In the genomic region with DNA sequence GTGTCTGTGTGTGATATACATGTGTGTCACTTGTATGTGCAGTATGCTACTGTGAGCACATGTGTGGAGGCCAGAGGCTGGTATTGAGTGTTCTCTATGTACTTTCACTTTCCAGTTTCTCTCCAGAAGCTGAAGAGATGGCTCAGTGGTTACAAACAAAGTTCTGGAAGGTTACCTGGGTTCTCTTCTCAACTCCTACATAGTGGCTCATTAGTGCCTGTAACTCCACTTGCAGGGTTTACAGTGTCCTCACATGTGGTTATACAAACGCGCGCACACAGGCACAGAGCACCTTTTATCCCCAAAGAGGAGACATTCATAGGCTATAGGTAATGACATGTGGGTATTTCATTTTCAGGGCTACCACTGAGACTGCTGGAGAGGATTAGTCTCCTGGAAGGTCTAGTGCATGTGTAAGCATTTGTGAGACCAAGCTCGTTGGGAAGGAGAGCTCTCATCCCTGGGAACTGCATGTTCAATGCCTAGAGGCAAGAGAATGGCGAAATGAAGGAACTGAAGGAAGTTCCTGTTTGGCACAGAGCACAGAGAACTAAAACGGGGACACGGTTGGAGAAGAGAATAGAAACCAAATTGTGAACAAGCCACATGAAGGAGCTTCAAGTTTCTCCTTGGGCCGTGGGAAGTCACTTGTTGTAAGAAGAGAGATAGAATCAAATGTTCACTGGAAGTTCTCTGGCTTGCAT, we compare ENCODE assay signal across 19 mouse cellular contexts.
DNase-seq lines count a peak whose midpoint lies in the region; ATAC-seq lines count a peak whose summit lies in the region.
"Had no signal": no experiment of that assay in that cellular context is flagged by ENCODE, and none has a peak within 500 bp of the region (broad histone marks: within the 10 kb centered on the region; RNA-seq: fewer than 3 reads in every experiment).

No protein-coding gene starts in this region.

- peak; percentile 53 for DNase-seq in induced T-regulatory cell, adult 2 months (ENCODE audit: low read depth)
- DNase-seq in left cerebral cortex, postnatal 36 days (ENCODE audit: low spot score in 2 of 2) = no peak
- no peak for DNase-seq in frontal cortex, postnatal 10 days (ENCODE audit: low spot score in 2 of 2)
- DNase-seq in thymus, postnatal 14 days = no peak
- no peak for DNase-seq in testis, postnatal 14 days (ENCODE audit: low spot score)
- DNase-seq: adrenal gland, postnatal 10 days; cerebellum, adult 11 months; cerebellum, adult 8-10 months; cerebellum, postnatal 14 days; gastrocnemius, postnatal 14 days; heart, adult 11 months; heart, postnatal 10 days; heart, postnatal 4 days had no signal

- intact Hi-C loops in left cerebral cortex, postnatal 36 days (cut with DNase I) = no loop called here

- ATAC-seq in CD4-positive, CD25-positive, alpha-beta regulatory T cell, adult 4 months = peak; percentile 62
- 0 out of 2 replicates have a peak, but pooled peaks have one; percentile 15 for ATAC-seq in common myeloid progenitor, adult 5-6 weeks (replicated peaks; ENCODE audit: low read depth, poor library complexity, severe bottlenecking)
- peak; percentile 54 for ATAC-seq in megakaryocyte progenitor cell, adult 5-6 weeks (replicated peaks; ENCODE audit: poor library complexity)
- ATAC-seq: forebrain, embryonic 15.5 days; hindbrain, embryonic 16.5 days; intestine, embryonic 15.5 days had no signal
